Mouse (Mus musculus) mammary gland, adult 2 months (tissue): ENCODE measurements around the gene Ces1g. TPM values are rescaled to one million over a fixed set of nuclear protein-coding genes. Genes with fewer than 3 reads are reported as not detected.

Experiments
- polyA plus RNA-seq: library from polyadenylated mRNA; depleted of rRNA; stranded (reverse); fragments of >200 nt; gene quantifications from 2 replicates; pipeline ENCODE4 v1.2.3, GENCODE M21; 2012; ENCODE audit warnings: low replicate concordance; rRNA removed

Ces1g gene
- 0.26 TPM in 1 of 2 replicates, not detected in the other for polyA plus RNA-seq

GRCm38 (mm10) chr8:93337207-93337606 is at the start of gene Ces1g:
Gene Ces1g, minus strand, starts transcription at chr8:93337308.

GRCm38 (mm10) chr8:93379625-93380024 is 42.5 kb upstream of the Ces1g start, which contains the start of gene Ces1h:
Gene Ces1h, minus strand, starts transcription at chr8:93379725.

GRCm38 (mm10) chr8:93279556-93279955 is 57.6 kb downstream of the Ces1g start, which contains the start of gene Ces1f:
Gene Ces1f, minus strand, starts transcription at chr8:93279747.

Other genes with a start within 250 kb of the Ces1g start
- gene Ces1c, start 206.0 kb downstream of the Ces1g start, polyA plus RNA-seq: 2.0 TPM in 1 of 2 replicates, not detected in the other
- 662 and 1,338 TPM in 2 replicates for gene Ces1d, start 139.5 kb downstream of the Ces1g start, polyA plus RNA-seq
- gene Ces1e, start 107.7 kb downstream of the Ces1g start, polyA plus RNA-seq: 0.30 and 0.62 TPM in 2 replicates
- 26.6 and 56.2 TPM in 2 replicates for gene Ces1f, start 57.6 kb downstream of the Ces1g start, polyA plus RNA-seq
- not detected in 2 replicates for gene Ces1h, start 42.4 kb upstream of the Ces1g start, polyA plus RNA-seq
- gene Ces5a, start 198.5 kb upstream of the Ces1g start, polyA plus RNA-seq: not detected in 2 replicates